Mouse (Mus musculus): ENCODE results near the gene Krtap28-13.

Krtap28-13 gene

GRCm38 (mm10) chr1:83060643-83061042 is at the start of gene Krtap28-13:
Gene Krtap28-13, plus strand, starts transcription at chr1:83060930.
- no peak for DNase-seq

- DNase-seq = no peak
These were observed 46.3 kb upstream of the Krtap28-13 start for GRCm38 (mm10) chr1:83014477-83014876.

DNA sequence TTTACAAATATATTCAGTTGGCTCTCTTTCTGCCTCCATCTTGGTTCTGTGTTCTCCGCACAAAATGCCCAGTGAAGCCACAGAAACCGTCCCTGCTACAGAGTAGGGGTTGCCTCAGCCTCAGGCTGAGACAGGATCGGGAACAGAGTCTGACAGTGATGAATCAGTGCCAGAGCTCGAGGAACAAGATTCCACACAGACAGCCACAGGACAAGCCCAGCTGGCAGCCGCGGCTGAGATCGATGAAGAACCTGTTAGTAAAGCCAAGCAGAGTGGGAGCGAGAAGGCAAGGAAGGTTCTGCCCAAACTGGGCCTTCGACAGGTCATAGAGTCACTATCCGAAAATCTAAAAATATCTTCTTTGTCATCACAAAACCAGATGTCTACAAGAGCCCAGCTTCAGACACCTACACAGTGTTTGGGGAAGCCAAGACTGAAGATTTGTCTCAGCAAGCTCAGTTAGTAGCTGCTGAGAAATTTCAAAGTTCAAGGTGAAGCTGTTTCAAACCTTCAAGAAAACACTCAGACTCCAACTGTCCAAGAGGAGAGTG is 45.3 kb upstream of the Krtap28-13 start:
- DNase-seq = no peak

GRCm38 (mm10) chr1:83016556-83016955 is 44.2 kb upstream of the Krtap28-13 start:
- no peak for DNase-seq

GRCm38 (mm10) chr1:83031950-83032349 is 28.8 kb upstream of the Krtap28-13 start:
- no peak for DNase-seq

DNA sequence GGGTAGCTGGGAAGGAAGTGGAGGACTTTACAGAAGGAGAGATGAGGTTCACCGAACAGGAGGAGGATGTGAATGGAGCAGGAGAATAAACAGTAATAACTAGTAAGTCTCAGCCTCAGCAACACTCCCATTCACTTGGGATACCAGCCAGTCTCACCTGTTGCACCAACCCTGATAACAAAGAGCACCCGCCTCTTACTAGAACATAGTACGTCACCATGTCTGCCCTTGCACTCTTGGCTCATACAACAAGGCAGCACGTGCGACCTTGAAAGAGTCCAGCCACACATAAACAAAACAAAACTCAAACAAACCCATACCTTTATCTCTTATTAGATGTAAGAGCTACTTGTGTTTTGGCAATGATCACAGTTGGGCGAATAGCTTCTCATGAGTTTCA is 28.2 kb upstream of the Krtap28-13 start:
- no peak for DNase-seq

GRCm38 (mm10) chr1:83034509-83034908 is 26.2 kb upstream of the Krtap28-13 start:
- no peak for DNase-seq

DNA sequence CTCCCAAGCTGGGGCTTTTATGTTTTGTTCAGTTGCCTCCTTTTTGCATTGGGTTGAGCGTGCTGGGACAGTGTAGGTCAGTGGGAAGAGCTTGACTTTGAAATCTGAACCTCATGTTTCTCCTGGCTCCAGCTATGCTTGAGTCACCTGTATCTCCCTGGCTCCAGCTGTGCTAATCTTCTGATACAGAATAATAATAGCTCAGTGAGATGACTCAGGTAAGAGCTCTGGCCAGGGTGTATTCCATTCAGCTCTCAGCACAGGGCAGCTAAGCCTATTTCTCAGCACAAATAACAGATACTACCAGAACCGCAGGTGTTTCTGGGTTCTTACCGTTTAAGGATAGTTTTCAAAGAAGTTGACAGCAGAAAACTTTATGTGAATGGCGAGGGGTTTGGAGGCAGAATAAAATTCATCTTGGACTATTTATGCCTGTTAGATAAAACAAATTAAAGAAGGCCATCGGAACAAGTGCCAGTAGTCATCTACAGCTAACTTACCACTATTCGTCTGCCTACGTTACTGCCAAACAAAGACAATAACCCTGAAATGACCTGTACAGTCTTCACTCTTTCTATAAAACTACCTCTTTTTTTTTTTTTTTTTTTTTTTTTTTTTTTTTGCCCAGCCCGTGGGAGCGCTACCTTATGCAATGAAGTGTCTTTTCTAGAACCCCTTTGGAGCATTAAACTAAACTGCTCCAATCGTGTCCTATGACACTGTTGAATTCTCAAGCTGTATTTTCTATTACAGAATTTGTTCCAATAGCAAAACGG is 23.6 kb upstream of the Krtap28-13 start:
- no peak for DNase-seq

DNA sequence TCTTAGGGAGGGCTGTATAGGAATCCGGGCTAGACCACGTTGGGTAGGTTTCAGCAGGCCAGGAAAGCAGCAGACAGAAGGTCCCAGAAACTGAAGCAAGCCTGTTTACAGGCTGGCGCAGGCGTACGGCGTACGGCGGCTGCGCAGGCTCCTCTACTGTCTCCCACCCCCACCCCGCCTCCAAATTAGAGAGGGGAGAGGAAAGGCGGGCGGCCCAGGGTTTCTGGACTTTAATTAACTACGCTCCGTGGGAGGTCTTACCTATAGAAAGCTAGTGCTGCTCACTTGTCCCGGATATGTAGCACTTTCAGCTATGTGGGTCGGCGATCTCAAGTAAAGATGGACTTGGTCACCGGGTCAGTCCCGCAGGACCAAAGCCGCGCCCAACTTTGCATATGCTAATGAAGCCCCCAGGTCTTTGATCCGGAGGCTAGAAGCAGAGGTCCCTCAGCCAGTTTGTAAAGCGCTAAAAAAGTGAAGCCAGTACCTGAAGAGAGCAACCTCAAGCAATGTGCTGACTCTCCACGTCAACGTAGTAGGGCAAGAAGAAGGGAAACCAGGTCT is 22.5 kb upstream of the Krtap28-13 start, which contains the start of gene Slc19a3:
Gene Slc19a3, minus strand, starts transcription at position 340 of the 564 bp plus-strand sequence.
- no peak for DNase-seq

- DNase-seq = no peak
These were observed 21.6 kb upstream of the Krtap28-13 start for GRCm38 (mm10) chr1:83039080-83039479.

GRCm38 (mm10) chr1:83042380-83042779 is 18.4 kb upstream of the Krtap28-13 start, which contains the start of gene Krtap28-10:
Gene Krtap28-10, minus strand, starts transcription at chr1:83042480.
- no peak for DNase-seq

DNA sequence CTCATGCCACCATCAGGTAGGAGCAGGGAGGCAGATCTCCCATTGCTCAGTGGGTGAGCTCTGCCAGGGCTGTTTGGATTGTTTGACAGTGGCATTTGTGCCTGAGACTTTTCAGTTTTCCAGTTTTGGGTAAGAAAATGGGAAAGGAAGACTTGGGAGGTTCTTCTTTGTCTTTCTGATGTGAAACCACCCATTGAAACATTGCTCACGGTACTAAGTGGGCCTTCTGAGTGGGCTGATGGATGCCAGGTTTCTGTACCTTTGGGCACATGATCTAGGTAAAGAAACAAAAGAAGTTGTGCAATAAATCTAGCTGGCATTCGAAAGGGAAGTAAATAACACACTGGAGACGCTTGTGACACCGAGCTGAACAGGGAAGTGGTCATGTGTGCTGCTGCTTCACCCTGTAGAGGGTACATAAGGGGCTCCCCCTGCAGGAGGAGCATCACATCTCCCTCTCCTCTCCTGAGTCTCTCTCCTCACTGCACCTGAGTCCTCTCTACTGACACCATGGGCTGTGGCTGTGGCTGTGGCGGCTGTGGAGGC is 15.8 kb upstream of the Krtap28-13 start, which contains the start of gene Gm47969:
Gene Gm47969, plus strand, starts transcription at position 51 of the 546 bp plus-strand sequence.
- DNase-seq = no peak

- no peak for DNase-seq
These were observed 2.2 kb upstream of the Krtap28-13 start for GRCm38 (mm10) chr1:83058481-83058880.

DNA sequence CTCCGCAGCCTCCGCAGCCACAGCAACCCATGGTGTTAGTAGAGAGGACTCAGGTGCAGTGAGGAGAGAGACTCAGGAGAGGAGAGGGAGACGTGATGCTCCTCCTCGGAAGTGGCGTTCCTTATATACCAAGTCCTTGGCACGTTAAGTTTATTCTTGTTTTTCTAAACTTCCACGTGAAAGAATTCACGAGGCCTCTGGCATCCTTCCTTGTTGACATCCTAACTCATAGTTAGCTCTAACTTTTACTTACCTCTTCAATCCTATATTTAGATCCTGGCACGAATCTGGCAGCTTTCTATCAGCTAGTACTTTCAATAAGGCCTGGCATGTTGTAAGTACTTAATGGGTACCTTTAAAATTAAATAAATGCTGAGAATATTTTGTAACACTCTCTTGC is 1.5 kb upstream of the Krtap28-13 start, which contains the start of gene A030005K14Rik:
Gene A030005K14Rik, minus strand, starts transcription at position 101 of the 400 bp plus-strand sequence.
- no peak for DNase-seq

DNA sequence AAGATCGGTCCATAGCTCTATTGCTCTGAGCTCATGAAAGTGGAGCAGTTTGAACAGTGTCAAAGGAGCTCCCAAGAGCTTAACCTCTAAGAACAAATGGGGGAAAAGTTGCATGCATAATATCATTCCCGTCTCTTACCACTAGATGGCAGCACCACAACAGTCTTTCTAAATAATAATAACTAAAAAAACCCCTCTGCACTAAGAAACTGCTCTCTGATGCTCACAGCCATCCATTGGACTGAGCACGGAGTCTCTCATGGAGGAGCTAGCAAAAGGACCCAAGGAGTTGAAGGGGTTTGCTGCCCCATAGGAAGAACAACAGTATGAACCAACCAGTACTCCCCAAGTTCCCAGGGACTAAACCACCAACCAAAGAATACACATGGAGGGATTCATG is 4.1 kb downstream of the Krtap28-13 start:
- DNase-seq = no peak

DNA sequence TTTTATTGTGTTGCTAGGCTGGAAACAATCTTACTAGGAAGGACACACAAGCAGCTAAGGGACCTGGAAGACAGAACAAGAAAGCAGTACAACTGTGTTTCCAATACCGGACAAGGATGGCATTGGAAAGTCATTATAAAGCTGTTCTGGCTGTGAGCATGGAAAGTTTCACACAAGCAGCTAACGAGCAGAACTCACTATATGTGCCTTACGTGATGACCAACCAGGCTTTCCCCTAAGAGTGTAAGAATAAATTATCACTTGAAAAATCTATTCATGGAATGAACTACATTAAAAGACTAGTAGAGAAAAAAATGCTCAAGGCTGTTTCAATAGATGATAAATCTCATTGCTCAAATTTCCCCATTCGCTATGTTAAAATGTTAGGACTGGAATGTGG is 5.8 kb downstream of the Krtap28-13 start:
- DNase-seq = no peak

DNA sequence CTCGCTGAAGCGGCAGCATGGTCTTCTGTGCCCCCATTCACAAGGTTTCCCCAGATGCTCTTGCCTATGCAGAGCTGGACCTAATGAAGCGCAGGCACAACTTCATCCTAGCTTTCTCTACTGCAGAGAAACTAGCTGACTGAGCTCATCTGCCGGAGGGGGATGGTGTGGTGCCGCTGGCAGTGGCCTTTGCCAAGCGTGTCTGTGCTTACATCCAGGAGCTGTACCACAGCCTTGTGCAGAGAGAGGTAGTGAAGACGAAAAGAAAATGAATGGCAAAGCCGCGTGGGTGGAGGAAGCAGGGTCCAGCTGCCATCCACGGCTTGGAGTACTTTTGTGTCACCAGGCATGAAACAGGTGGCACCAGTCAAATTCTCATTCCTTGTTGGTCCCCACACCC is 6.5 kb downstream of the Krtap28-13 start:
- DNase-seq = no peak

- DNase-seq = no peak
These were observed 14.9 kb downstream of the Krtap28-13 start for GRCm38 (mm10) chr1:83075526-83076189.

- DNase-seq = no peak
These were observed 15.6 kb downstream of the Krtap28-13 start for GRCm38 (mm10) chr1:83076190-83076917.

- no peak for DNase-seq
These were observed 16.3 kb downstream of the Krtap28-13 start for GRCm38 (mm10) chr1:83077016-83077415.

GRCm38 (mm10) chr1:83084790-83085189 is 24.1 kb downstream of the Krtap28-13 start:
- no peak for DNase-seq

DNA sequence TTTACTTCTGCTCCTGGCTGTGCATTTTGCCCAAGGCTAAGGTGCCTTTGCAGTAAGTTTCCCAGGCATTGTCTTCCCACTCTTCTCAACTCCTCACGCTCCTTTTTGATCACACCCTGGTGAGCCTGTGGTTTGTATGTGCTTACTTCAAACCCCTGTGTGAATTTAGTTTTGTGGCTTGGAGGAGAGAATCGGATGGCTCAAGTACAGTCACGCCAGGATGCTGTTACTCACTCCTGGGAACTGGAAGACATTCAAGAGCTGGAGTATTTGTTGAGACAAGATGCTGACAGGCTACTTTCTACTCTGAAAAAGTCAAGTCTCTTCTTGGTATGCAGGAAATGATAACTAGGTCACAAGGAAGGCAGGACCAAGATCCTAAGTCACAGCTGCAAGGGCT is 30.5 kb downstream of the Krtap28-13 start:
- no peak for DNase-seq
